1 mouse cellular context compared by ENCODE assay signal in the genomic region with DNA sequence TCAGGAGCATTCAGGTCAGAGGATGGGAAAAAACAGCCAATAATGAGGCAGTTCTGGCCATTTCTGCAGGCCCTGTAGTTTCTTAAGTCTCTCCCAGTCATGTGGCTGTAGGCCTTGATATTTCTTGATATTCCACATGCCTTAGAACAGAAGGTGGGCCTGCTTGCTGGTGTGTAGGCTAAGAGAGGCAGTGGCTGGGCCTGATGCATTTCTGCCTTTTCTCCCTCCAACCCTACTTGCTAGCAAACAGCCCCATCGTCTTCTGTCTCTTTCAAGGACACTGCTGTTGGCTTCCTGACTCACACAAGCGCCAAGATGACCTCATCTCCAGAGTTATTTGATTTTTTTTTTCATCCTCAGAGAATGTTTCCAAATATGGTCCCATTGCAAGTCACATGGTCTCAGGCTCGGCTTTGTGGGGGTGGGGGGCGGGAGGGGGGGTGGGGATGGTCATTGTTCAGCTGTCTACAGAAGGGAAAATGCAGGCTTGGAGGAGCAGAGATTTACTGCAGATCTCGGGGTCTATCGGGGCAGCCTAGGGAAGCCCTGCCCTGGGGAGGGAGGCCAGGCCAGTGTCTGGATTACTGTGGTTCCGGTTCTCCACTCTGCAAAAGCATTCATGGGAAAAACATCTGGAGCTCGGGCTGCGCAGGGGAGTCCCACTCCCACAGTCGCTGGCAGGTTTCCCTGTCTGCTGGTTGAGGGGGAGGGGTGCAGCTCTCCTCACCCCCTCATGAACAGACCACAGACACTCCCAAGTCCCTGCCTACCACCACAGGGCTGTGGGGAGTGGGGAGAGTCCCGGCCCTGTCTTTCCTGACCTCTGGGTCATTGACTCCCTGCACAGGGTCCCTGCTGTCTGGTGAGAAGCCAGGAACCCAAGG.
A peak's percentile ranks its signal among the peaks of the same experiment; 100 is the strongest.
TF ChIP-seq lines count a peak whose summit lies in the region.

No protein-coding gene starts in this region.

TF ChIP-seq in myocyte, 11 proteins besides CTCF, POLR2A, EP300 and RAD21 (continued from another document):
- TF ChIP-seq REST (IDR thresholded peaks at IDR 0.05; ENCODE audit: insufficient read depth, insufficient read length) (no peak), TCF12 (IDR thresholded peaks at IDR 0.05; ENCODE audit: insufficient read depth, poor library complexity, severe bottlenecking) (peak; percentile 52)
TF ChIP-seq in myocyte: peak in this region for 6.
